Mouse (Mus musculus): ENCODE measurements at regions not wholly inside any gene's neighbourhood (a gene's known extent, or its start where the extent isn't known, plus 50 kb on each side); places are given as distances from the start of the nearest gene placed in this dataset.

GRCm38 (mm10) chr3:54589976-54590375 is 102.6 kb upstream of the Supt20 start:
- Histone ChIP-seq H3K27ac (ENCODE audit: insufficient read depth, low read length) (no peak overlapping the region), H3K4me3 (ENCODE audit: insufficient read depth, low read length) (no peak overlapping the region), H3K4me1 (ENCODE audit: control insufficient read depth, insufficient read depth, low read length) (peaks cover 10% of the 10 kb centered on the region)
- TF ChIP-seq POLR2A (IDR thresholded peaks at IDR 0.05; ENCODE audit: low read depth, low read length) (no peak), CTCF (IDR thresholded peaks at IDR 0.05; ENCODE audit: borderline replicate concordance, insufficient read depth, low read length) (no peak)

DNA sequence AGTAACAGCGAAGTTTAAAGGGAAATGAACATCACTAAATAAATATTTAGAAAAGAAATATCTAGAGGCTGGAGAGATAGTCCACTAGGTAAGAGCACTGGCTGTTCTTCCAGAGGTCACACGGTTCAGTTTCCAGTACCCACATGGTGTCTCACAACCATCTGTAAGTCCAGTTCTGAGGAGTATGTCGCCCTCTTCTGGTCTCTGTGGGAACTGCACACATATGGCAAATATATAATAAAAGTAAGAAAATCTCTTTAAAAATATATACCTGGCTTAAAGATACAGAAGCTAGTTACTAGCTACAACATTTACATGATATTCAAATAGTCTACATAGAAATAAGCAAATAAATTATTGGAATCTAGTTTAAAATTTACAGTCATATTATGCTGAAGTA is 101.4 kb upstream of the Supt20 start:
- Histone ChIP-seq H3K27ac (ENCODE audit: insufficient read depth, low read length) (no peak overlapping the region), H3K4me3 (ENCODE audit: insufficient read depth, low read length) (no peak overlapping the region), H3K4me1 (ENCODE audit: control insufficient read depth, insufficient read depth, low read length) (peaks cover 10% of the 10 kb centered on the region)
- no peak for TF ChIP-seq CTCF (IDR thresholded peaks at IDR 0.05; ENCODE audit: borderline replicate concordance, insufficient read depth, low read length)
- TF ChIP-seq POLR2A (IDR thresholded peaks at IDR 0.05; ENCODE audit: low read depth, low read length): no peak

DNA sequence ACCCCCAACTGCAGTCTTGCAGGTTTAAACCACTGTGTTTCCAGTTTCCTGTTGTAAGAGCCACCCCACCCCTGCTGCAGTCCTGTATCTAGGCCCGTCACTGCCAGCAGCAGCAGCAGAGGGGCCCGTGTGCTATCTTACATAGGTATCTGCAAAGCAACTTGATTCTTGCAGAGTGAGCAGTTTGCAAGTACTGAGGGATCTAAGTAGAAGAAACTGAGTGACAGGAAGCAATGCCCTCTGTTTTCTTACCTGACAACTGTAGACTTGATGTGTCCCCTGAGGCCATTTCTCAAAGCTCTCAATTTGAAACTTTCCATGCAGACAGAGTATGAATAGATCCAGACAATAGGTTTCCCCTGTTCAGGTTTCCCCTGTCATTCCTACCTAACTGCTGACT is 100.5 kb upstream of the Supt20 start:
- Histone ChIP-seq H3K27ac (ENCODE audit: insufficient read depth, low read length) (no peak overlapping the region), H3K4me3 (ENCODE audit: insufficient read depth, low read length) (no peak overlapping the region), H3K4me1 (ENCODE audit: control insufficient read depth, insufficient read depth, low read length) (peaks cover 5% of the 10 kb centered on the region; the same call in 1 of the 2 replicates)
- TF ChIP-seq POLR2A (IDR thresholded peaks at IDR 0.05; ENCODE audit: low read depth, low read length) (no peak), CTCF (IDR thresholded peaks at IDR 0.05; ENCODE audit: borderline replicate concordance, insufficient read depth, low read length) (no peak)

DNA sequence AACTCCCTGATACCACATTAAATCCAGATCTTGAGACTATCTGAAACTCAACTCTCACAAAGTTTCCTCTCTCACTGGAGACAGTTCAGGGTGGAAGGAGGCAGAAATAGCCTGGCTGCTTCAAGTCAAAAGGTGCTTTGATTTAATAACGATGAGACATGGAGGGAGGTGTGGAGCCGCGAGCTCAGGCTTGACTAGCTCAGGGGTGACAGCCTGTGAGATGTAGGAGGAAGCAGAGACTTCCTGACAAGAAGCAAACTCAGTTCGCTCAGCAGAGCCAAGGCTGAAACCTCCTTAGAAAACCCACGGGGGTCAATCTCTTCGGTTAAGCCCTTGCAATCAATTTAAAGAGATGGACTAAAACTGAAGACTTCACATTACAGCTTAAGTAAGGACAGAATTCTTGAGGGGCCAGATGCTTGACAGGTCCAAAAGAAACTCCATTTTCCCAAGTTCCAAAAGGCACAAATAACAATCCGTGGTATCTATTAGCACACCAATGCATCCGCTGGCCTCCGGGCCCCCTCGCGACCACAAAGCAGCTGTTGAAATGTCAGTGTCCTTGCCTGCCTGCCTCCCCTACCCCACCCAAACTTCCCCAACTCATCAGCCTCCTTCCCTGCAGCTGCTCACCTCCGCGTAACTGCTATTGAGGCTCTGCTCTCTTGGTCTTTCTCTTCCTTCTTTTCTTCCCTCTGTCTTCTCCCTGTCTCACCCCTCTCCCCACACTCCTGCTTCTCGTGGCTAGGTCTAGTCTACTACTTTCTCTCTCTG is 99.8 kb upstream of the Supt20 start:
- peaks cover 3% of the 10 kb centered on the region; the same call in 1 of the 2 replicates for H3K4me1 ChIP-seq (ENCODE audit: control insufficient read depth, insufficient read depth, low read length)
- TF ChIP-seq POLR2A (IDR thresholded peaks at IDR 0.05; ENCODE audit: low read depth, low read length) (no peak), CTCF (IDR thresholded peaks at IDR 0.05; ENCODE audit: borderline replicate concordance, insufficient read depth, low read length) (no peak)
- no peak overlapping the region for H3K4me3 ChIP-seq (ENCODE audit: insufficient read depth, low read length)
- H3K27ac ChIP-seq (ENCODE audit: insufficient read depth, low read length): no peak overlapping the region

- TF ChIP-seq CTCF (IDR thresholded peaks at IDR 0.05; ENCODE audit: borderline replicate concordance, insufficient read depth, low read length) (no peak), POLR2A (IDR thresholded peaks at IDR 0.05; ENCODE audit: low read depth, low read length) (no peak)
- H3K4me1 ChIP-seq (ENCODE audit: control insufficient read depth, insufficient read depth, low read length): no peaks in the 10 kb centered on the region
- H3K4me3 ChIP-seq (ENCODE audit: insufficient read depth, low read length): no peak overlapping the region
- H3K27ac ChIP-seq (ENCODE audit: insufficient read depth, low read length): no peak overlapping the region
These were observed 97.4 kb upstream of the Supt20 start for GRCm38 (mm10) chr3:54595193-54595592.

- H3K27ac ChIP-seq (ENCODE audit: insufficient read depth, low read length): no peak overlapping the region
- H3K4me1 ChIP-seq (ENCODE audit: control insufficient read depth, insufficient read depth, low read length): no peaks in the 10 kb centered on the region
- TF ChIP-seq CTCF (IDR thresholded peaks at IDR 0.05; ENCODE audit: borderline replicate concordance, insufficient read depth, low read length) (no peak), POLR2A (IDR thresholded peaks at IDR 0.05; ENCODE audit: low read depth, low read length) (no peak)
- no peak overlapping the region for H3K4me3 ChIP-seq (ENCODE audit: insufficient read depth, low read length)
These were observed 95.0 kb upstream of the Supt20 start for GRCm38 (mm10) chr3:54597326-54598274.

- TF ChIP-seq CTCF (IDR thresholded peaks at IDR 0.05; ENCODE audit: borderline replicate concordance, insufficient read depth, low read length) (no peak), POLR2A (IDR thresholded peaks at IDR 0.05; ENCODE audit: low read depth, low read length) (no peak)
- no peak overlapping the region for H3K27ac ChIP-seq (ENCODE audit: insufficient read depth, low read length)
- H3K4me1 ChIP-seq (ENCODE audit: control insufficient read depth, insufficient read depth, low read length): no peaks in the 10 kb centered on the region
- no peak overlapping the region for H3K4me3 ChIP-seq (ENCODE audit: insufficient read depth, low read length)
These were observed 94.3 kb upstream of the Supt20 start for GRCm38 (mm10) chr3:54598296-54598695.

GRCm38 (mm10) chr3:54604705-54605379 is 87.8 kb upstream of the Supt20 start:
- no peaks in the 10 kb centered on the region for H3K4me1 ChIP-seq (ENCODE audit: control insufficient read depth, insufficient read depth, low read length)
- TF ChIP-seq CTCF (IDR thresholded peaks at IDR 0.05; ENCODE audit: borderline replicate concordance, insufficient read depth, low read length) (no peak), POLR2A (IDR thresholded peaks at IDR 0.05; ENCODE audit: low read depth, low read length) (no peak)
- H3K4me3 ChIP-seq (ENCODE audit: insufficient read depth, low read length): no peak overlapping the region
- H3K27ac ChIP-seq (ENCODE audit: insufficient read depth, low read length): no peak overlapping the region

GRCm38 (mm10) chr3:54611431-54611990 is 81.1 kb upstream of the Supt20 start:
- 0 out of 2 replicates have a peak, but pooled peaks cover 2% of the 10 kb centered on the region for H3K4me1 ChIP-seq (ENCODE audit: control insufficient read depth, insufficient read depth, low read length)
- TF ChIP-seq POLR2A (IDR thresholded peaks at IDR 0.05; ENCODE audit: low read depth, low read length) (no peak), CTCF (IDR thresholded peaks at IDR 0.05; ENCODE audit: borderline replicate concordance, insufficient read depth, low read length) (no peak)
- no peak overlapping the region for H3K4me3 ChIP-seq (ENCODE audit: insufficient read depth, low read length)
- H3K27ac ChIP-seq (ENCODE audit: insufficient read depth, low read length): no peak overlapping the region

Measured in embryonic fibroblast, embryonic 13.5 days (primary cell).